Mouse (Mus musculus) forebrain, embryonic 14.5 days (tissue): Measurements from ENCODE around the gene 9230102O04Rik. TPM values are rescaled to one million over a fixed set of nuclear protein-coding genes. Genes with fewer than 3 reads are reported as not detected.

ENCODE experiments used
- ATAC-seq: fragments of 200-750 bp; cut with Nextera tagmentation; 2 replicates; pipeline ENCODE4 v1.8.0; 2017; ENCODE audit warnings: mild to moderate bottlenecking, moderate library complexity
- DNase-seq: peaks from one replicate; pipeline ENCODE4 v3.0.0-alpha.2; 2015; ENCODE audit warnings: low spot score
- H3K27ac ChIP-seq: fragments of 300-500 bp; sonication (generic); 2 replicates; pipeline ENCODE4 v1.5.1; 2014; ENCODE audit warnings: low read depth, mild to moderate bottlenecking, control low read depth, low read length, moderate library complexity
- H3K27me3 ChIP-seq: fragments of 300-500 bp; sonication (generic); replicated peaks from 2 replicates; pipeline ENCODE4 v1.6.1; 2014; ENCODE audit warnings: low read length, control low read depth, mixed read lengths; ENCODE audit not compliant: control insufficient read depth, insufficient read depth
- H3K36me3 ChIP-seq: fragments of 300-500 bp; sonication (generic); 2 replicates; pipeline ENCODE4 v1.6.1; 2014; ENCODE audit warnings: low read length, control low read depth; ENCODE audit not compliant: control insufficient read depth, insufficient read depth
- H3K4me1 ChIP-seq: fragments of 300-500 bp; sonication (generic); 2 replicates; pipeline ENCODE4 v1.6.1; 2014; ENCODE audit warnings: antibody characterized with exemption, low read length, control low read depth; ENCODE audit not compliant: control insufficient read depth, insufficient read depth
- H3K4me2 ChIP-seq: fragments of 300-500 bp; sonication (generic); 2 replicates; pipeline ENCODE4 v1.6.1; 2014; ENCODE audit warnings: mild to moderate bottlenecking, control low read depth, low read length
- H3K4me3 ChIP-seq: fragments of 300-500 bp; sonication (generic); 2 replicates; pipeline ENCODE4 v1.5.1; 2014; ENCODE audit warnings: low read depth, low read length, control low read depth
- H3K9ac ChIP-seq: fragments of 300-500 bp; sonication (generic); 2 replicates; pipeline ENCODE4 v1.6.1; 2014; ENCODE audit warnings: mild to moderate bottlenecking, low read length, control low read depth, moderate library complexity
- H3K9me3 ChIP-seq: fragments of 300-500 bp; sonication (generic); replicated peaks from 2 replicates; pipeline ENCODE4 v1.6.1; 2016; ENCODE audit warnings: low read length, control low read depth, mixed read lengths; ENCODE audit not compliant: control insufficient read depth
- WGBS: fragments of 180-500 bp; shearing (Covaris S2); extraction: QIAGEN DNeasy Blood & Tissue Kit; methylation state at CpG from one replicate; pipeline ENCODE4 v1.1.7; 2014; 5-methylcytosine and 5-hydroxymethylcytosine counted together
- polyA plus RNA-seq: library from polyadenylated mRNA; unstranded; fragments of >200 nt; fragmentation: Nextera tagmentation; extraction: Ambion mirVana; gene quantifications from 2 replicates; pipeline ENCODE4 v1.2.1, GENCODE M21; 2014

The 9230102O04Rik gene
- polyA plus RNA-seq, 1 experiment from 2014 or later, result 0.24 TPM

DNA sequence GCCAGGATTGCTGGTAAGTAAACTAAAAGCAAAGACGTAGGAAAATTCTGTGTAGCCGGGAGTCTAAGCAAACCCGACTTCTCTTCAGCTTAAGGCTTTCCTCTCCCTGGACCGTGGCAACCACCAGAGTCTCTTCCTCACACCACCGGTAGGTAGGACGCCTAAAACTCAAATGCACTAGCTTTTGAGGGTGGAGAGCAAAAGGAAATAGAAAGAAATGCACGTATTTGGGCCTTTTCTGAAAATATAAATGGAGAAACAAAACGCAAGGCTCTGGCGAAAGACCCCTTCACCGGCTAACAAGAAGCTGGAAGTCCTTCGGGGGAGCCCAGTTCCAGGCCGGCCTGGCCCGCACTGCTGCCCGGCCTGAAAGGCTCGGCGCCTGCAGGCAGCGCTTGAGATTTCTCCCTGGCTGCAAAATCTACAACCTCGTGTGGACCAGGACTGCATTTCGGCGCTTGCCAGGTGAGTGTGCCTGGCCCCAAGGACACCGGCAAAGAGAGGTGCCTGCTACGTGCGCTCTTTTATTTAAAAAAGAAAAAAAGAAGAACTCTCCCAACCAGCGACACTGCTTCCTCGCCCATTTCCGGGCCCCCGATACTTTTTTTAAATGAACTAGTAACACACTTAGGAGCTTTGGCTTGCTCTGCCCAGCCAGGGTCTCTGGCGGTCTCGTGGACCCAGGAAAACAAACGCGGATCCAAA is 12.6 kb downstream of the 9230102O04Rik start:
- no peaks in the 10 kb centered on the region for H3K36me3 ChIP-seq
- 2% methylated on average over 31 of the region's 31 CpGs for WGBS
- ATAC-seq (no peak), DNase-seq (no peak)
- H3K27me3 ChIP-seq, result peaks cover 88% of the 10 kb centered on the region
- H3K4me2 ChIP-seq, result peak overlapping the region; percentile 24; the same call in 1 of the 2 replicates
- H3K9me3 ChIP-seq, result no peaks in the 10 kb centered on the region
- H3K27ac ChIP-seq, result no peak overlapping the region
- H3K4me1 ChIP-seq, result peaks cover 4% of the 10 kb centered on the region; the same call in 1 of the 2 replicates
- peak overlapping the region; percentile 10; the same call in 1 of the 2 replicates for H3K4me3 ChIP-seq
- no peak overlapping the region for H3K9ac ChIP-seq

DNA sequence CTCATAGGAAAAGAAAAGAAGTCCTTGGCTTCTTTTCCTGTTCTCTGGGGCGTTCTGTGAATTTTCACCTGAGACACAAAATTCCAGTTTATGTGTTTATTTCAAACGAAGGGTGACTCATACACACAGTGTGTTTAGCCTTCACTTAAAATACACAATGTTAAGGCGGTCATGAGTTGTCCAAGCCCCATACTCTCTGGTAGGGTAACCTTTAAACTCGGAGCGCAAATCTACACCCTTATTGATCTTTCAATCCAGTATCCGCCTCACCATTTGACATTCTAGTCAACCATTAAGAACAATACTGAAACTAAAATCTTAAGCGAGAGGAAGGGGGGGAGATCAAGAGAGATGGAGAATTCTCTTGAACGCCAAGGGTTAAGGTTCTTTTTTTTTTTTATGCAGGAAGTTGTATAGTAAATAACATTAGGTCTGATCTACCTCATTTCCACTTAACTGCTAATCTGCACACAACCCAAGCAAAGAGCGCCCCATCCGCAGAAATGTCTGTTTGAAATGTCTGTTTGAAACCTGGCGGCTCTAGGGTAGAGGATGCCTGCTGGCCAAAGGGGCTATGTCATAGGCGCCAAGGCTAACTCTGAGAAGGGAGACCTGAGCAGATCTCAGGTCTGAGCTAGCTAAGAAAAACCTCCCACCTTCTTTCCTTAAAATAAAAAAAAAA is 13.5 kb downstream of the 9230102O04Rik start:
- H3K9ac ChIP-seq, result no peak overlapping the region
- DNase-seq (no peak), ATAC-seq (no peak)
- no peaks in the 10 kb centered on the region for H3K9me3 ChIP-seq
- H3K4me2 ChIP-seq, result no peak overlapping the region
- H3K27ac ChIP-seq, result no peak overlapping the region
- no peak overlapping the region for H3K4me3 ChIP-seq
- H3K4me1 ChIP-seq, result peaks cover 4% of the 10 kb centered on the region; the same call in 1 of the 2 replicates
- H3K27me3 ChIP-seq, result peaks cover 87% of the 10 kb centered on the region
- H3K36me3 ChIP-seq, result no peaks in the 10 kb centered on the region
- WGBS, result 5% methylated on average over 12 of the region's 12 CpGs

DNA sequence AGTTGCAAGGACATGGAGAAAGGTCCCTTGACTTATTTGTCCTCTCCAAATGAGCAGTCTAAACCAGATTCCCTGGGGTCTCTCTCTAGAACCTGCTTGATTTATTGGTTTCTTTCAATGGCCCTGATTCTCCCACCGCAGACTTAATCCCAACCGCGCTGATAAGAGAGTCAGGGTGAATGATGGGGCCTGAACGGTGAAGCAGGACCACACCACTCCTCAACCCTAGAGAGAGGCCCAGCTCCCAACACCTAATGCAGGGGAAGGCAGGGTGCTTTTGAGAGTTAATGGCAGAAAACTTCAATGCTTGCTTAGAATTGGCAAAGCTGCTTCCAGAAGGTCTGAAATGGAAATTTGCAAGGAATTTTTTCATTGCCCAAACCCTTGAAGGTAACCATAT is 14.1 kb downstream of the 9230102O04Rik start:
- Histone ChIP-seq H3K36me3 (no peaks in the 10 kb centered on the region), H3K27me3 (peaks cover 83% of the 10 kb centered on the region), H3K4me1 (peaks cover 4% of the 10 kb centered on the region; the same call in 1 of the 2 replicates), H3K27ac (no peak overlapping the region), H3K4me3 (no peak overlapping the region), H3K9ac (no peak overlapping the region), H3K4me2 (no peak overlapping the region), H3K9me3 (no peaks in the 10 kb centered on the region)
- DNase-seq (no peak), ATAC-seq (no peak)
- WGBS, result 1% methylated on average over 4 of the region's 4 CpGs

DNA sequence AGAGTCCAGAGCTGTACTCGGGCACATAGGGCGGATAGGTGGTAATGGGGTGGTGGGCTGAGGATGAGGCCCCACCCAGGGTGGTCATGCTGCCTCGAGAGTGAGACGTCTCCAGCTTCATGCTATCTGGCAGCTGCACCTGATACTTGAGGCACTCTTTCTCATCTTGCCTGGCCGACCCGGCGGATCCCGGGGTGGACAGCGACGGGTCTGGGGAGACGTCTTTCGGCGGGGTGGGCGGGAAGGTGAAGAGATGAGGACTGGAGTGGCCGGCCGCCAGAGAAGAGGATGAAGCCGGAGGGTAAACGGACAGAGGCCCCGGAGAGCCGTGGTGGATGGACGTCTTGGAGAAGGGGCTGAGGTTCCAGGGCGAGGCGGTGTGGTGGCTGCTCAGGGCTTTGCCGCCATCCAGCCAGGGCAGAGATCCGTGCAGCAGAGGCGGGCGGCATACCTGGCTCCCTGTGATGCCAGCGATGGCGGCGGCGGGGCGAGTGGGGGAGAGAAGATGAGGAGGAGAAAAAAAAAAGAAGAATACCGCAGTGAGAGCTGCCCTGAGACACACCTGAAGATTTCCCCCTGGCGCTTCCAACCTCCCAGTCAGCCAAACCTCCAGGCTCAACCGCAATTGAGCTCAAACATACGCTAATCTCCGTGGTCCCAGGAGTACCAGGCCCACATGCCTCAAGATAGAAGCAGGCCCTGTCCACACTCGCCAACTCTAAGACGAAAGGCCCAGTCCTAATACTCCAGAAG is 14.7 kb downstream of the 9230102O04Rik start:
- no peak for DNase-seq
- Histone ChIP-seq H3K4me3 (no peak overlapping the region), H3K9me3 (no peaks in the 10 kb centered on the region), H3K4me1 (peaks cover 4% of the 10 kb centered on the region; the same call in 1 of the 2 replicates), H3K27ac (no peak overlapping the region), H3K4me2 (no peak overlapping the region), H3K36me3 (no peaks in the 10 kb centered on the region), H3K27me3 (peaks cover 81% of the 10 kb centered on the region), H3K9ac (no peak overlapping the region)
- 1% methylated on average over 39 of the region's 39 CpGs for WGBS
- no peak for ATAC-seq

- no peak for DNase-seq
- Histone ChIP-seq H3K9me3 (no peaks in the 10 kb centered on the region), H3K4me2 (no peak overlapping the region), H3K9ac (no peak overlapping the region), H3K27ac (no peak overlapping the region), H3K4me3 (no peak overlapping the region), H3K36me3 (no peaks in the 10 kb centered on the region), H3K4me1 (peaks cover 4% of the 10 kb centered on the region; the same call in 1 of the 2 replicates), H3K27me3 (peaks cover 84% of the 10 kb centered on the region)
- no peak for ATAC-seq
- 9% methylated on average over 2 of the region's 2 CpGs for WGBS
Observed at GRCm38 (mm10) chr2:9873757-9874156, 15.6 kb downstream of the 9230102O04Rik start.

- Histone ChIP-seq H3K4me1 (no peaks in the 10 kb centered on the region), H3K27me3 (peaks cover 76% of the 10 kb centered on the region), H3K36me3 (no peaks in the 10 kb centered on the region), H3K4me3 (no peak overlapping the region), H3K27ac (no peak overlapping the region), H3K4me2 (no peak overlapping the region), H3K9ac (no peak overlapping the region), H3K9me3 (no peaks in the 10 kb centered on the region)
- ATAC-seq, result no peak
- WGBS, result 1% methylated on average over 12 of the region's 12 CpGs
- DNase-seq, result peak; percentile 39
Observed at GRCm38 (mm10) chr2:9872682-9873081, 16.7 kb downstream of the 9230102O04Rik start.

DNA sequence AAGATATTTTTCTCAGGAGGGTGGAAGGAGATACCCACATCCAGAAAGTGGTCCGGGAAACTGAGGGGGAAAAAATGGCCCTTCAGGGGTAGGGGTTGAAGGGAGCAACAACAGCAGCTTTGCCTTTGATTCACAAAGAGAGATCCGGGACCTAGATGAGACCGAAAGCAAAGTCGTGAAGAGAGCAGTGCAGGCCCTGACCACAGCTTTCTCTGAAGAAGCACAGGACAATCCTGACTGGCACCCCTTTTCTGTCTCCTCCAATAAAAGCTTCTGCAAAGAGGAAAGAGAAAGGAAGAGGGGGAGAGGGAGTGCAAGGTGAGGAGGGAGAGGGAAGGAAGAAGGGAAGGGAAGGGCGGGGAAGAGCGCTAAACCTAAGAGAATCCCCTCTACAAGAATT is 17.5 kb downstream of the 9230102O04Rik start:
- Histone ChIP-seq H3K9me3 (no peaks in the 10 kb centered on the region), H3K4me2 (no peak overlapping the region), H3K36me3 (no peaks in the 10 kb centered on the region), H3K9ac (no peak overlapping the region), H3K27ac (no peak overlapping the region), H3K27me3 (peaks cover 68% of the 10 kb centered on the region), H3K4me1 (no peaks in the 10 kb centered on the region), H3K4me3 (no peak overlapping the region)
- no peak for ATAC-seq
- DNase-seq, result no peak
- 15% methylated on average over 6 of the region's 6 CpGs for WGBS

GRCm38 (mm10) chr2:9871141-9871716 is 18.1 kb downstream of the 9230102O04Rik start:
- Histone ChIP-seq H3K27me3 (peaks cover 66% of the 10 kb centered on the region), H3K36me3 (no peaks in the 10 kb centered on the region), H3K4me2 (no peak overlapping the region), H3K27ac (no peak overlapping the region), H3K4me3 (no peak overlapping the region), H3K4me1 (no peaks in the 10 kb centered on the region), H3K9ac (no peak overlapping the region), H3K9me3 (no peaks in the 10 kb centered on the region)
- DNase-seq (no peak), ATAC-seq (no peak)
- WGBS, result 15% methylated on average over 4 of the region's 4 CpGs
